Mouse (Mus musculus) liver, adult 2 months (tissue): Measurements from ENCODE around the gene Smo. TPM values are rescaled to one million over a fixed set of nuclear protein-coding genes. Genes with fewer than 3 reads are reported as not detected.
"Not testable (repeated sequence)": the region's sequence is repeated elsewhere in the genome, so short reads cannot be mapped to it uniquely, and the experiment has no call there.

ENCODE experiments used
- DNase-seq: peaks from one replicate; pipeline ENCODE4 v3.0.0-alpha.2; 2011; ENCODE audit warnings: low read depth, low spot score; ENCODE audit errors: extremely low read depth
- H3K27ac ChIP-seq: fragments of 200-500 bp; replicated peaks from 2 replicates; pipeline ENCODE4 v1.5.1; 2012; ENCODE audit warnings: low read depth, mild to moderate bottlenecking, control low read depth, inconsistent platforms, low read length; ENCODE audit not compliant: insufficient read depth
- H3K27me3 ChIP-seq: fragments of 200-500 bp; 2 replicates; pipeline ENCODE4 v1.6.1; 2012; ENCODE audit warnings: mild to moderate bottlenecking, moderate library complexity, low read length, inconsistent platforms; ENCODE audit not compliant: control insufficient read depth, insufficient read depth
- H3K36me3 ChIP-seq: fragments of 200-500 bp; 2 replicates; pipeline ENCODE4 v1.6.1; 2012; ENCODE audit warnings: low read length, inconsistent platforms; ENCODE audit not compliant: control insufficient read depth, insufficient read depth
- H3K4me1 ChIP-seq: fragments of 200-500 bp; 2 replicates; pipeline ENCODE4 v1.6.1; 2011; ENCODE audit warnings: low read length; ENCODE audit not compliant: control insufficient read depth, insufficient read depth
- H3K4me3 ChIP-seq: fragments of 200-500 bp; 2 replicates; pipeline ENCODE4 v1.5.1; 2011; ENCODE audit warnings: low read depth, mild to moderate bottlenecking, control low read depth, low read length, moderate library complexity; ENCODE audit not compliant: insufficient read depth
- H3K79me2 ChIP-seq: fragments of 200-500 bp; 2 replicates; pipeline ENCODE4 v1.6.1; 2012; ENCODE audit warnings: inconsistent platforms, mild to moderate bottlenecking, low read length, moderate library complexity; ENCODE audit not compliant: control insufficient read depth, insufficient read depth
- H3K9ac ChIP-seq: fragments of 200-500 bp; 2 replicates; pipeline ENCODE4 v1.6.1; 2012; ENCODE audit warnings: low read depth, mild to moderate bottlenecking, control low read depth, inconsistent platforms, low read length
- CTCF ChIP-seq: fragments of 200-500 bp; IDR thresholded peaks from 2 replicates; pipeline ENCODE4 v1.5.1; 2011; ENCODE audit warnings: low read depth, low read length, control low read depth
- POLR2A ChIP-seq: fragments of 200-500 bp; IDR thresholded peaks from 2 replicates; pipeline ENCODE4 v1.6.1; 2011; ENCODE audit warnings: low read length, control low read depth; ENCODE audit not compliant: insufficient read depth; ENCODE audit errors: extremely low read depth
- WGBS: fragments of 180-500 bp; shearing (Covaris S2); methylation state at CpG from one replicate; pipeline ENCODE4 v1.1.7; 2018; 5-methylcytosine and 5-hydroxymethylcytosine counted together
- polyA plus RNA-seq: library from polyadenylated mRNA; depleted of rRNA; stranded (reverse); fragments of >200 nt; gene quantifications from 2 replicates; pipeline ENCODE4 v1.2.3, GENCODE M21; 2012
- total RNA-seq: library from RNA; depleted of rRNA; stranded (reverse); fragments of >200 nt; gene quantifications from 2 replicates; pipeline ENCODE4 v1.2.3, GENCODE M21; 2014

Smo gene
- total and polyA plus RNA-seq, 2 experiments, result 4.1 to 10.5 TPM

DNA sequence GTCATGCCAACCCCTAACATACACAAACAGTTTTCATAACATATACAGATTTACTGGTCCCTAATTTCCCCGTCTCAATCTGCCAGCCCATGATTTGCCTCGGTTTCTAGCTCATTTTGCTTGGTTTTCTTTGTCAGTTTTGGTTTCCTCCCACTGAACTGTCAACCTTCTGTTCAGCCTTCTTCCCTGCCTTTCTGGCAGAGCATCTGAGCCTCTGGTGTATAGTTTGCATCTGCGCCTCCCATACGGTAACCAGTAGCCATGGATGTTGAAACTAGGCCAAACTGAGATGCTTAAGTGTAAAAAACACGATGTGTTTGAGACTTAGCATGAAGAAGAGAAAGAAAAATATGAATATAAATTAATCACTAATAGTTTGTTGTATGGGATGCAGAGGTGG lies 20.7 kb downstream of the Smo start:
- no peaks in the 10 kb centered on the region for H3K36me3 ChIP-seq
- no peaks in the 10 kb centered on the region for H3K27me3 ChIP-seq
- H3K4me1 ChIP-seq, result peaks cover 3% of the 10 kb centered on the region
- no peak overlapping the region for H3K4me3 ChIP-seq
- WGBS, result 61% methylated on average over 5 of the region's 5 CpGs
- no peak for TF ChIP-seq CTCF
- TF ChIP-seq POLR2A, result no peak
- DNase-seq, result no peak
- H3K27ac ChIP-seq, result no peak overlapping the region
- no peak overlapping the region for H3K9ac ChIP-seq
- no peaks in the 10 kb centered on the region for H3K79me2 ChIP-seq

DNA sequence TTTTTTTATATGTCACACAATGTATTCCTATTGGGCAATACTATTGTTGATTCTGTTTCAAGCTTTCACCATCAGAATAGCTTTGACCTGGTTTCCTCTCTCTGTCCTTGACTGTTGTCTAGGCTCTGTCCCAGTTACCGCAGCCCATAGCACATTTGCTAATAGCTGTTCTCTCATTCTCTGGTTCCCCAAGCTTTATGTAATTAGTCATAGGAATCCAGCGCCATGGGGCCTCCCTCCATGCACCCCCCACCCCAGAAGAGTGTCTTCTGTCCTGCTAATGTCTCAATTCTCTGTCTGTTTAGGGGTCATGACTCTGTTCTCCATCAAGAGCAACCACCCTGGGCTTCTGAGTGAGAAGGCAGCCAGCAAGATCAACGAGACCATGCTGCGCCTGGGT lies 21.2 kb downstream of the Smo start:
- Histone ChIP-seq H3K27ac (no peak overlapping the region), H3K4me3 (no peak overlapping the region), H3K27me3 (no peaks in the 10 kb centered on the region), H3K9ac (no peak overlapping the region), H3K36me3 (no peaks in the 10 kb centered on the region), H3K4me1 (peaks cover 3% of the 10 kb centered on the region), H3K79me2 (no peaks in the 10 kb centered on the region)
- WGBS, result 33% methylated on average over 4 of the region's 4 CpGs
- peak; percentile 75 for DNase-seq
- TF ChIP-seq CTCF (no peak), POLR2A (no peak)

DNA sequence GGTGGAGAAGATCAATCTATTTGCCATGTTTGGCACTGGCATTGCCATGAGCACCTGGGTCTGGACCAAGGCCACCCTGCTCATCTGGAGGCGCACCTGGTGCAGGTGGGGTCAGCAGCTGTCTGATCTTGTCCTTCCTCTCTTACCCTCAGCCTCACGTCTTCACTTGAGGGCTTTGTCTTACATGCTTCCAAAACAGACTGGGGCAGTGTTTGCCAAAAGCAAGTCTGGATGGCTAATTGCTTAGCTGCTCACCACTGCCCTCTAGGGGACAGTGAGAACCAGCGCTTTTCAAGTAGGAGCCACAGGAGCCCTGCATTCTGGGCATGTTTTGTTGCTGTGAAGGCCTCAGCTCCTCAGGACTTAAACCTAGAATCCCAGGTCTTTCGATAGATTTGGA lies 23.1 kb downstream of the Smo start:
- no peak overlapping the region for H3K9ac ChIP-seq
- no peaks in the 10 kb centered on the region for H3K36me3 ChIP-seq
- peaks cover 5% of the 10 kb centered on the region for H3K4me1 ChIP-seq
- H3K79me2 ChIP-seq, result no peaks in the 10 kb centered on the region
- peak; percentile 85 for TF ChIP-seq CTCF
- no peak for TF ChIP-seq POLR2A
- WGBS, result 37% methylated on average over 4 of the region's 4 CpGs
- no peak overlapping the region for H3K4me3 ChIP-seq
- DNase-seq, result peak; percentile 68
- H3K27ac ChIP-seq, result no peak overlapping the region
- no peaks in the 10 kb centered on the region for H3K27me3 ChIP-seq

DNA sequence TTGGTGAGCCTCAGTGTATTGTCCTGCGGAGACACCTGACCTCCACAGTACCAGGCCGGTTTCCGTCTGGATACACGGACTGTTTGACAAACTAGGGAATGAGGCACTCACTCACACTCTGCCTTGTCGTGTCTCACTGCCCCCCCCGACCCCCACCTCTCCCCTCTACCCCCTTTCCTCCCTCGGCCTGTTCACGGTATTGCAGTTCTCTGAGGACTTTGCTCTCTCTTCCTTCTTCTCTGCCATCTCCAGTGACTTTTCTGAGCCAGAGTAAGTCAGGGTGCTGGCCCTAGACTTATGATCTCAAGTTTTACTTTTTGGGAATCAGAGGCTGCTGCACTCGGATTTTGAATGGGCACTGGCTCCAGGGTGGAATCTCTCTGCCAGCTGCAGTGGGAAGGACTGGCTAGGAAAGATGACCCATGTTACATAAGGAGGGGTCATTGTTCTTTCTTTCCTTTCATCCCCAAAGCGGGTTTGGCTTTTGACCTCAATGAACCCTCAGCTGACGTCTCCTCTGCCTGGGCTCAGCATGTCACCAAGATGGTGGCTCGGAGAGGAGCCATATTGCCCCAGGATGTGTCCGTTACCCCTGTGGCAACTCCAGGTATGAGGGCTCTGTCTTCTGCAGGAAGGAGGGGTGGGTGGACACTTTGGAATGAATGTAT lies 23.8 kb downstream of the Smo start:
- DNase-seq, result peak; percentile 31
- H3K9ac ChIP-seq, result no peak overlapping the region
- H3K4me1 ChIP-seq, result peaks cover 5% of the 10 kb centered on the region
- TF ChIP-seq POLR2A (no peak), CTCF (no peak)
- no peak overlapping the region for H3K4me3 ChIP-seq
- no peaks in the 10 kb centered on the region for H3K27me3 ChIP-seq
- H3K36me3 ChIP-seq, result no peaks in the 10 kb centered on the region
- no peak overlapping the region for H3K27ac ChIP-seq
- WGBS, result 76% methylated on average over 13 of the region's 13 CpGs
- no peaks in the 10 kb centered on the region for H3K79me2 ChIP-seq

DNA sequence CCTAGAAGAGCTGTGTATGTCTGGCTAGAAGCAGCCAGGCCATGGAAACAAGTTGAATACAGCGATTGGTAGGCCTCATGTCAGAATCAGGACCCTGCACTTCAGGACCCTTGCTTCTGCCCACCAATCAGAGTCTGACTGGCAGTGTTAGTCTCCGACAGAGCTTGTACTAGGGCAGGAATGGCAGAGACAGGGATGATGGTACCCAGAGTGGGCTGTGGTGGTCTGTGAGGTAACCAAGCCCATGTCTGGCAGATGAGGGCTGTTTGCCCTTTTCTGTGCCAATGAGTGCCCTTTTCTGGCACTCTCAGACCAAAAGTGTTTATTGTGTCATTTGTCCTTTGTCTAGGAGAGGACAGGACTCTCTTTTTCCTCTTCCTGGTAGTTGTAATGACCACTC lies 25.1 kb downstream of the Smo start:
- H3K27me3 ChIP-seq, DNase-seq, H3K9ac ChIP-seq, H3K27ac ChIP-seq, H3K4me1 ChIP-seq, H3K4me3 ChIP-seq, H3K36me3 ChIP-seq, H3K79me2 ChIP-seq: not testable (repeated sequence)
- 93% methylated on average over 2 of the region's 2 CpGs for WGBS

DNA sequence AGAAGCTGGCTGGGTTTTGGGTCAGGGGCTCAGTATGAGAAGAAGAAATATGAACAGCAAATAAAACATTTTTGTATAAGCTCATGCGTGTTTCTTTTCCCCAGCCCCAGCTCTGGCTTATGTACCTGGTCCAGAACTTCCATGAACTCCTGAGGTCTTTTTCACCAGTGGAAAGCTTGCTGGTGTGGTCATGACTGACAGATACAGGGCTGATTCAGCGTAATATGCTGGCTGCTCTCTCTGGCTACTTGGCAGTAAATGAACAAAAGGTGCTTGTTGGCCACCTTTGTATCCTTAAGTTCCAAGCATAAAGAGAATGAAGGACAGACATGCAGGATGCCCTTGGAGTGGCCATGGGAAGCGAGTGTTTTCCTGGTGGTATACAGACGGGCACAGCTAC lies 26.0 kb downstream of the Smo start:
- WGBS, result 88% methylated on average over 4 of the region's 4 CpGs
- Histone ChIP-seq H3K27ac (no peak overlapping the region), H3K4me3 (no peak overlapping the region), H3K36me3 (no peaks in the 10 kb centered on the region), H3K27me3 (no peaks in the 10 kb centered on the region), H3K79me2 (no peaks in the 10 kb centered on the region), H3K9ac (no peak overlapping the region), H3K4me1 (peaks cover 3% of the 10 kb centered on the region)
- TF ChIP-seq CTCF, result no peak
- no peak for TF ChIP-seq POLR2A
- DNase-seq, result no peak
